Mouse (Mus musculus) c-Kit-negative CD71-positive TER-119-positive erythroid progenitor cells, embryonic 14.5 days (primary cell): ENCODE data around the gene Lep.

Experiments
- DNase-seq: peaks from one replicate; pipeline ENCODE4 v3.0.0-alpha.2; 2013; ENCODE audit warnings: low read depth, low spot score

Gene Lep

GRCm38 (mm10) chr6:29117417-29118104 is 57.5 kb downstream of the Lep start:
- no peak for DNase-seq

DNA sequence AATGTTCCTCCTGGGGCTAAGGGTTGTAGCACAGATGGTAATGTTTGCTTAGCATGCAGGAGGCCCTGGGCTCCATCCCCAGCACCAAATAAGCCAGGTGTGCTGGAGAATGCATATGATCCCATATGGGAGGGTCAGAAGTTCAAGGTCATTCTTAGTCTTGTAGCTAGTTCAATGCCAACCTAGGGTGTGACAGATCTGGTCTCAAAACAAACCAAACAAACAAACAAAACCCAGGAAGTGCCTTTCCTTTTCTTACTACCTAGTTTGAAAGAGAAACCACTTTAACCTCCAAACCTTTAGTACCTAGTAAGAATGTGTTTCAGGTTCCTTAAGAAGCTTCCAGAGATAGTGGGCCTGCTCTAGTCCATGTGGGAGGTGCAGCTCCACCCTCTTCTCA is 58.2 kb downstream of the Lep start:
- no peak for DNase-seq

- DNase-seq = no peak
Measured at GRCm38 (mm10) chr6:29118963-29119362, 58.9 kb downstream of the Lep start.

DNA sequence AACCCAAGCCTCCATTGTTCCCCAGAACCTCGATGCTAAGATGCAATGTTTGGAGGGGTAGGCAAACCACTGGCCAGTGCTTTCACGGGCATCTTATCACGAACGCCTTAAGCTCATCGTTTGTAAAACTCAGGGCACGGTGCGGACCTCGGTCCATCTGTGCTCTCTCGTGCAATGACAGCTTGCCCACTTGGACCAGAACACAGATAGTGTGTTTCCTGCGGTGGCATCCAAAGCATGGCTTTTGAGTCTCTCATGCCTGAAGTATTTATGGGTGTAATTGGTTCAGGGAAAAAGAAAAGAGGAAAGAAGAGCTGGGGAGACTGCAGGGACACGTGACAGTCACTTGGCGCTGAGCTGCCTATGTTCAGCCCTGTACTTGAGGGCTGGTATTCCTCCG is 60.0 kb downstream of the Lep start:
- DNase-seq = no peak
